Mouse (Mus musculus): ENCODE results near the gene Fcgr4.

- TF ChIP-seq CTCF (IDR thresholded peaks at IDR 0.05; ENCODE audit: control insufficient read depth, insufficient read depth, low read length): no peak
- no peak for TF ChIP-seq POLR2A (IDR thresholded peaks at IDR 0.05; ENCODE audit: borderline replicate concordance, control insufficient read depth, low read depth, low read length)
Measured at GRCm38 (mm10) chr1:171033196-171033595, 14.5 kb downstream of the Fcgr4 start.

Data from bone marrow, adult 2 months (tissue).